ENCODE assay signal across 8 mouse cellular contexts in genomic region chr19:8713306-8713996, GRCm38 (mm10). TPM values are rescaled to one million over a fixed set of nuclear protein-coding genes. Genes with fewer than 3 reads are reported as not detected.
DNase-seq lines count a peak whose midpoint lies in the region; ATAC-seq lines count a peak whose summit lies in the region.

No protein-coding gene starts in this region.

- intact Hi-C loops in gastrocnemius, postnatal 14 days (cut with DNase I; ENCODE audit: low total_unique reads), result no loop called here
- intact Hi-C loops in left cerebral cortex, postnatal 10 days (cut with DNase I), result no loop called here

- no peaks in the 10 kb centered on the region for H3K9me3 ChIP-seq in intestine, embryonic 14.5 days (ENCODE audit: control insufficient read depth, low read length)

- H3K36me3 ChIP-seq in intestine, embryonic 14.5 days (ENCODE audit: control insufficient read depth, insufficient read depth, low read length), result peaks cover 35% of the 10 kb centered on the region

- peak; percentile 93 to 98 for DNase-seq in adrenal gland, adult (ENCODE audit: inconsistent age in 2 of 2, low spot score in 1 of 2)
- peak; percentile 96 for DNase-seq in embryo, embryonic 10 days (ENCODE audit: low spot score)
- DNase-seq in gastrocnemius, postnatal 14 days, result peak; percentile 92
- peak; percentile 95 for DNase-seq in intestine, embryonic 14.5 days (ENCODE audit: low spot score)
- peak; percentile 91 to 95 for DNase-seq in left cerebral cortex, postnatal 10 days (ENCODE audit: extremely low spot score in 1 of 2, low spot score in 2 of 2)
- peak; percentile 95 for DNase-seq in right cerebral cortex, postnatal 10 days (ENCODE audit: low spot score in 2 of 2)
- peak; percentile 95 for DNase-seq in urinary bladder, postnatal 14 days (ENCODE audit: low spot score)

- peaks cover 27% of the 10 kb centered on the region for H3K4me1 ChIP-seq in intestine, embryonic 14.5 days (replicated peaks; ENCODE audit: control insufficient read depth, insufficient read depth, low read length)

- H3K9ac ChIP-seq in intestine, embryonic 14.5 days (ENCODE audit: low read length), result peak overlapping the region; percentile 90

- under 1% methylated on average over 51 of the region's 51 CpGs for WGBS in intestine, embryonic 14.5 days

- H3K4me3 ChIP-seq in intestine, embryonic 14.5 days (ENCODE audit: low read depth, low read length), result peak overlapping the region; percentile 91

- peak overlapping the region; percentile 95 for H3K27ac ChIP-seq in intestine, embryonic 14.5 days (ENCODE audit: low read depth)

- H3K4me2 ChIP-seq in intestine, embryonic 14.5 days (ENCODE audit: low read length), result peak overlapping the region; percentile 82

- ATAC-seq in intestine, embryonic 14.5 days (replicated peaks; ENCODE audit: low FRiP score, low TSS enrichment, low read depth), result peak; percentile 92
- peak; percentile 71 for ATAC-seq in megakaryocyte progenitor cell, adult 5-6 weeks (replicated peaks; ENCODE audit: poor library complexity)

- H3K27me3 ChIP-seq in intestine, embryonic 14.5 days (replicated peaks; ENCODE audit: control insufficient read depth, insufficient read depth, low read length), result no peaks in the 10 kb centered on the region

RNA-seq across cellular contexts. Expression of gene Slc3a2, which starts 9.7 kb away (rescaled TPM):
- 10 to 100 TPM; 24.6 to 26.8 TPM for total RNA-seq in gastrocnemius, postnatal 14 days (2021)
- polyA plus RNA-seq in intestine, embryonic 14.5 days (2014; fragmentation: Nextera tagmentation; extraction: Ambion mirVana), result 121 and 126 TPM in 2 replicates
- total RNA-seq in left cerebral cortex, postnatal 10 days (2021), result 100 to 1,000 TPM; 195 to 198 TPM
- 69.3 and 73.0 TPM in 2 replicates for total RNA-seq in megakaryocyte progenitor cell, adult 5-6 weeks (2015)
- 84.0 and 87.7 TPM in 2 replicates for total RNA-seq in megakaryocyte progenitor cell, adult 5-6 weeks (2017)

RNA-seq across cellular contexts. Expression of gene Wdr74, which starts 22.2 kb away (rescaled TPM):
- total RNA-seq in gastrocnemius, postnatal 14 days (2021), result 10 to 100 TPM; 21.7 to 23.4 TPM
- polyA plus RNA-seq in intestine, embryonic 14.5 days (2014; fragmentation: Nextera tagmentation; extraction: Ambion mirVana), result 96.3 and 97.8 TPM in 2 replicates
- total RNA-seq in left cerebral cortex, postnatal 10 days (2021), result 10 to 100 TPM; 47.3 to 47.4 TPM
- total RNA-seq in megakaryocyte progenitor cell, adult 5-6 weeks (2015), result 111 and 112 TPM in 2 replicates
- 102 TPM in 2 replicates for total RNA-seq in megakaryocyte progenitor cell, adult 5-6 weeks (2017)

RNA-seq across cellular contexts. Expression of gene 1700092M07Rik, which starts 27.1 kb away (rescaled TPM):
- total RNA-seq in gastrocnemius, postnatal 14 days (2021), result not detected
- polyA plus RNA-seq in intestine, embryonic 14.5 days (2014; fragmentation: Nextera tagmentation; extraction: Ambion mirVana), result 0.90 and 1.3 TPM in 2 replicates
- 1 to 10 TPM; 1.3 to 2.2 TPM for total RNA-seq in left cerebral cortex, postnatal 10 days (2021)
- total RNA-seq in megakaryocyte progenitor cell, adult 5-6 weeks (2015), result 1.2 and 4.4 TPM in 2 replicates
- not detected in 2 replicates for total RNA-seq in megakaryocyte progenitor cell, adult 5-6 weeks (2017)

RNA-seq across cellular contexts. Expression of gene Stx5a, which starts 27.8 kb away (rescaled TPM):
- total RNA-seq in gastrocnemius, postnatal 14 days (2021), result 10 to 100 TPM; 24.1 to 28.0 TPM
- 114 and 132 TPM in 2 replicates for polyA plus RNA-seq in intestine, embryonic 14.5 days (2014; fragmentation: Nextera tagmentation; extraction: Ambion mirVana)
- 10 to 100 TPM; 68.1 to 69.0 TPM for total RNA-seq in left cerebral cortex, postnatal 10 days (2021)
- total RNA-seq in megakaryocyte progenitor cell, adult 5-6 weeks (2015), result 32.5 and 45.3 TPM in 2 replicates
- 54.1 and 54.8 TPM in 2 replicates for total RNA-seq in megakaryocyte progenitor cell, adult 5-6 weeks (2017)

RNA-seq across cellular contexts. Expression of gene Nxf1, which starts 43.4 kb away (rescaled TPM):
- total RNA-seq in gastrocnemius, postnatal 14 days (2021), result 10 to 100 TPM; 32.5 to 33.2 TPM
- 168 and 172 TPM in 2 replicates for polyA plus RNA-seq in intestine, embryonic 14.5 days (2014; fragmentation: Nextera tagmentation; extraction: Ambion mirVana)
- total RNA-seq in left cerebral cortex, postnatal 10 days (2021), result 10 to 100 TPM; 72.7 to 76.2 TPM
- total RNA-seq in megakaryocyte progenitor cell, adult 5-6 weeks (2015), result 339 and 367 TPM in 2 replicates
- 76.5 and 91.9 TPM in 2 replicates for total RNA-seq in megakaryocyte progenitor cell, adult 5-6 weeks (2017)

Comparison
In these comparisons a context has a peak if more than half of its experiments do, and no peak if none do; other contexts are left out.
1. Peak in every context shown above with its lines: DNase-seq, ATAC-seq, H3K4me3 ChIP-seq and H3K27ac ChIP-seq.